Mouse (Mus musculus) myocyte (in vitro differentiated cells): ENCODE results near the gene Irf7.

Source experiments
- CEBPB ChIP-seq: IDR thresholded peaks from 2 replicates; pipeline ENCODE4 v1.6.1; 2011; ENCODE audit warnings: mild to moderate bottlenecking, moderate library complexity; ENCODE audit not compliant: poor library complexity, insufficient read depth, severe bottlenecking
- E2F4 ChIP-seq: IDR thresholded peaks from one replicate; pipeline ENCODE4 v1.6.1; 2011; ENCODE audit warnings: mild to moderate bottlenecking, control low read depth, moderate library complexity; ENCODE audit not compliant: insufficient read depth
- MAX ChIP-seq: IDR thresholded peaks from one replicate; pipeline ENCODE4 v1.6.1; 2011; ENCODE audit warnings: low read depth, mild to moderate bottlenecking, control low read depth
- MYOD1 ChIP-seq, 3 experiments: IDR thresholded peaks; one replicate each; pipeline ENCODE4 v1.6.1; 2011; ENCODE audit warnings: control low read depth in 2 of 3, low read depth in 2 of 3, mild to moderate bottlenecking in 2 of 3, moderate library complexity in 1 of 3; ENCODE audit not compliant: insufficient read length in 2 of 3, control insufficient read depth in 1 of 3
- POLR2A ChIP-seq: IDR thresholded peaks from one replicate; pipeline ENCODE4 v1.6.1; 2011; ENCODE audit warnings: low read depth, mild to moderate bottlenecking, control low read depth, moderate library complexity; ENCODE audit not compliant: insufficient read length
- USF1 ChIP-seq: IDR thresholded peaks from one replicate; pipeline ENCODE4 v1.6.1; 2011; ENCODE audit warnings: low read depth, mild to moderate bottlenecking, control low read depth, moderate library complexity

DNA sequence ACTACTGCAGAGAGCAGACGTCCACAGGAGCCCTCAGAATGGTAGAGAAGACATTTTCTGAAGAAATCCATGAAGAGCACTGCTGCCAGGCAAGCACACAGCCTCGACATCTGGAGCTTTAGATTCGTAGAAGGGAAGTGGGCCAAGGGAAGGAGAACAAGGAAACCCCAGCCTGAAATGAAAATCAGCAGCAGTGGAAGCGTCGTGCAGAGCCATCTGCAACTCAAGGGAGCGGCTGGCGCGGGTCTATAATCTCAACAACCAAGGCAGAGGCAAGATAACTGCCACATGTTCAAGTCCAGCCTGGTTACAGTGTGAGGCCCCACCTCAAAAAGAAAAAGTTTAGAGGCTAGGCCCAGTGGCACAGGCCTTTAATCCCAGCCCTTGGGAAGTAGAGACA is 48.8 kb upstream of the Irf7 start:
- TF ChIP-seq E2F4 (no peak), POLR2A (no peak), USF1 (no peak), MAX (no peak), MYOD1 (IDR thresholded peaks at IDR 0.05; ENCODE audit: control insufficient read depth in 1 of 3, insufficient read length in 2 of 3, low read depth in 2 of 3) (no peak), CEBPB (no peak)
